Mouse (Mus musculus): Measurements from ENCODE around the gene Ciao2b. TPM values are rescaled to one million over a fixed set of nuclear protein-coding genes. Genes with fewer than 3 reads are reported as not detected.

Ciao2b gene
- total and polyA plus RNA-seq, 3 experiments: 72.2 to 81.1 (median 76.4) TPM

GRCm38 (mm10) chr8:104688433-104688832 lies 46.7 kb upstream of the Ciao2b start:
- in situ Hi-C loops (cut with MboI; ENCODE audit: low pct_ligation_motif_present, low pct_unique_long_range_greater_than_20kb, low sequenced_read_pairs) (no loop called here), dilution Hi-C loops (cut with MboI; ENCODE audit: extremely low pct_ligation_motif_present, extremely low pct_unique_long_range_greater_than_20kb, low sequenced_read_pairs) (no loop called here)
- peaks cover 2% of the 10 kb centered on the region for H3K27me3 ChIP-seq (replicated peaks)
- DNase-seq (ENCODE audit: extremely low read depth): no peak
- H3K27ac ChIP-seq (ENCODE audit: insufficient read depth, low read depth): no peak overlapping the region
- no peaks in the 10 kb centered on the region for H3K79me2 ChIP-seq (replicated peaks; ENCODE audit: control insufficient read depth, extremely low read depth, insufficient read depth, poor library complexity, severe bottlenecking)
- no peak overlapping the region for H3K4me3 ChIP-seq (replicated peaks in 1 of 3; ENCODE audit: low read depth in 2 of 3, low read length in 2 of 3, poor library complexity in 1 of 3)
- no peak for TF ChIP-seq BHLHE40 (IDR thresholded peaks at IDR 0.05; ENCODE audit: low read depth, low read length)
- no peak for TF ChIP-seq GABPA (IDR thresholded peaks at IDR 0.05; ENCODE audit: insufficient replicate concordance, low read depth, low read length)
- no peak for TF ChIP-seq MAX (IDR thresholded peaks at IDR 0.05; ENCODE audit: low read length)
- no peak for TF ChIP-seq KAT2A (IDR thresholded peaks at IDR 0.05; ENCODE audit: insufficient replicate concordance, low read length)
- no peak for TF ChIP-seq SIN3A (IDR thresholded peaks at IDR 0.05; ENCODE audit: low read length)
- TF ChIP-seq NELFE (IDR thresholded peaks at IDR 0.05; ENCODE audit: low read depth, low read length): no peak
- TF ChIP-seq IRF4 (IDR thresholded peaks at IDR 0.05; ENCODE audit: low read depth, low read length): no peak
- TF ChIP-seq PAX5 (IDR thresholded peaks at IDR 0.05; ENCODE audit: low read length): no peak
- no peak for TF ChIP-seq RAD21 (IDR thresholded peaks at IDR 0.05; ENCODE audit: low read depth, low read length)
- no peak for TF ChIP-seq UBTF (IDR thresholded peaks at IDR 0.05; ENCODE audit: low read depth, low read length)
- TF ChIP-seq E2F4 (IDR thresholded peaks at IDR 0.05; ENCODE audit: insufficient replicate concordance, low read depth, low read length): no peak
- no peak for TF ChIP-seq CHD1 (IDR thresholded peaks at IDR 0.05; ENCODE audit: low read depth, low read length)
- TF ChIP-seq POLR2A (IDR thresholded peaks at IDR 0.05; ENCODE audit: low read depth, low read length): no peak
- TF ChIP-seq MXI1 (IDR thresholded peaks at IDR 0.05; ENCODE audit: low read depth, low read length): no peak
- TF ChIP-seq USF2 (conservative IDR thresholded peaks at IDR 0.05; ENCODE audit: low read depth, low read length): no peak
- TF ChIP-seq ZC3H11A (IDR thresholded peaks at IDR 0.05; ENCODE audit: low read depth, low read length): no peak
- TF ChIP-seq ZMIZ1 (IDR thresholded peaks at IDR 0.05; ENCODE audit: low read depth, low read length): no peak
- H3K36me3 ChIP-seq (replicated peaks in 1 of 2; ENCODE audit: control insufficient read depth in 1 of 2, insufficient read depth in 1 of 2, low read length in 1 of 2): no peaks in the 10 kb centered on the region
- H3K9me3 ChIP-seq (replicated peaks; ENCODE audit: low read length): no peaks in the 10 kb centered on the region
- no peak overlapping the region for H3K4me2 ChIP-seq (ENCODE audit: insufficient read depth, low read depth, poor library complexity, severe bottlenecking)
- peaks cover 0 to 5% of the 10 kb centered on the region in 2 experiments; a peak in 2 of 4 replicates for H3K4me1 ChIP-seq (ENCODE audit: control insufficient read depth in 1 of 2, insufficient read depth in 2 of 2)
- no peak overlapping the region for H3K9ac ChIP-seq (ENCODE audit: insufficient read depth, low read depth)

GRCm38 (mm10) chr8:104655614-104656013 lies 13.8 kb upstream of the Ciao2b start:
- Histone ChIP-seq H3K27me3 (replicated peaks) (no peaks in the 10 kb centered on the region), H3K79me2 (replicated peaks; ENCODE audit: control insufficient read depth, extremely low read depth, insufficient read depth, poor library complexity, severe bottlenecking) (no peaks in the 10 kb centered on the region), H3K4me1 (ENCODE audit: control insufficient read depth in 1 of 2, insufficient read depth in 2 of 2) (peaks cover 0 to 5% of the 10 kb centered on the region in 2 experiments; a peak in 2 of 4 replicates), H3K4me2 (ENCODE audit: insufficient read depth, low read depth, poor library complexity, severe bottlenecking) (no peak overlapping the region), H3K9ac (ENCODE audit: insufficient read depth, low read depth) (no peak overlapping the region), H3K4me3 (replicated peaks in 1 of 3; ENCODE audit: low read depth in 2 of 3, low read length in 2 of 3, poor library complexity in 1 of 3) (no peak overlapping the region), H3K27ac (ENCODE audit: insufficient read depth, low read depth) (no peak overlapping the region), H3K36me3 (replicated peaks in 1 of 2; ENCODE audit: control insufficient read depth in 1 of 2, insufficient read depth in 1 of 2, low read length in 1 of 2) (no peaks in the 10 kb centered on the region), H3K9me3 (replicated peaks; ENCODE audit: low read length) (no peaks in the 10 kb centered on the region)
- no peak for DNase-seq (ENCODE audit: extremely low read depth)
- dilution Hi-C loops (cut with MboI; ENCODE audit: extremely low pct_ligation_motif_present, extremely low pct_unique_long_range_greater_than_20kb, low sequenced_read_pairs) (no loop called here), in situ Hi-C loops (cut with MboI; ENCODE audit: low pct_ligation_motif_present, low pct_unique_long_range_greater_than_20kb, low sequenced_read_pairs) (no loop called here)
- no peak for TF ChIP-seq SMC3 (IDR thresholded peaks at IDR 0.05; ENCODE audit: low read depth, low read length)
- TF ChIP-seq UBTF (IDR thresholded peaks at IDR 0.05; ENCODE audit: low read depth, low read length): no peak
- TF ChIP-seq ZKSCAN1 (IDR thresholded peaks at IDR 0.05; ENCODE audit: borderline replicate concordance, low read depth, low read length): no peak
- TF ChIP-seq E2F4 (IDR thresholded peaks at IDR 0.05; ENCODE audit: insufficient replicate concordance, low read depth, low read length): no peak

Measured in CH12.LX (cell line).